Mouse (Mus musculus): ENCODE measurements around the gene Kank1.

DNA sequence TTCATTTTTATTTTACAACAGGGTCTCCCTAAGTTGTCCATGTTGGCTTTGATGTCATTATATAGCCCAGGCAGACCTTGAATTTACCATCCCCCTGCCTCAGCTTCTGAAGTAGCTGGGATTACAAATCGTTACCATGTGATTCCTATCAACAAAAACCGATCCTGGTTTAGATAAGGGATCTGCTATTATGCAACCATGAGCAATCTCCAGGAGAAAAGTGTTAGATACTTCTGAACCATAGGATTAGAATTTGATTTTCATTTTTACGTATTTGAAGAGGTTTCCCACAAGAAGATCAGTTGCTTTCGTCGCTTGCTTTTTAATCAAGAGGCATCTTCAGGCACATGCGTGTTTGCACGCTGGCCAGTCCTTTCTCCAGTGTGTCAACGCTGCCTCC is 224.0 kb downstream of the Kank1 start:
- no peak for TF ChIP-seq GATA1 (IDR thresholded peaks at IDR 0.05; ENCODE audit: low read length)
- TF ChIP-seq TAL1 (IDR thresholded peaks at IDR 0.05; ENCODE audit: low read length), result no peak
